Mouse (Mus musculus): Measurements from ENCODE around the gene Qrfp. TPM values are rescaled to one million over a fixed set of nuclear protein-coding genes. Genes with fewer than 3 reads are reported as not detected.

The Qrfp gene
- polyA plus RNA-seq, 1 experiment from 2014 or later = 0.22 TPM

GRCm38 (mm10) chr2:31763271-31763670 lies 47.1 kb downstream of the Qrfp start:
- Histone ChIP-seq H3K9ac (0 out of 2 replicates have a peak overlapping the region, but pooled peaks have one; percentile 49), H3K27me3 (no peaks in the 10 kb centered on the region), H3K27ac (no peak overlapping the region), H3K4me1 (peaks cover 56% of the 10 kb centered on the region), H3K4me3 (peak overlapping the region; percentile 3; the same call in 1 of the 2 replicates), H3K4me2 (peak overlapping the region; percentile 93), H3K36me3 (no peaks in the 10 kb centered on the region), H3K9me3 (no peaks in the 10 kb centered on the region)
- no peak for ATAC-seq (ENCODE audit: insufficient number of reproducible peaks, insufficient read depth, low FRiP score, low TSS enrichment, low read depth)
- WGBS = 31% methylated on average over 2 of the region's 2 CpGs

- no peaks in the 10 kb centered on the region for H3K9me3 ChIP-seq
- H3K9ac ChIP-seq = peak overlapping the region; percentile 49; the same call in 1 of the 2 replicates
- no peak overlapping the region for H3K27ac ChIP-seq
- peak overlapping the region; percentile 3 for H3K4me3 ChIP-seq
- H3K36me3 ChIP-seq = no peaks in the 10 kb centered on the region
- WGBS = 37% methylated on average over 2 of the region's 2 CpGs
- no peaks in the 10 kb centered on the region for H3K27me3 ChIP-seq
- peaks cover 52% of the 10 kb centered on the region for H3K4me1 ChIP-seq
- peak overlapping the region; percentile 93 for H3K4me2 ChIP-seq
- ATAC-seq (ENCODE audit: insufficient number of reproducible peaks, insufficient read depth, low FRiP score, low TSS enrichment, low read depth) = no peak
Observed at GRCm38 (mm10) chr2:31762853-31763252, 47.5 kb downstream of the Qrfp start.

- 28% methylated on average over 3 of the region's 3 CpGs for WGBS
- Histone ChIP-seq H3K4me1 (peaks cover 49% of the 10 kb centered on the region), H3K9ac (peak overlapping the region; percentile 100), H3K36me3 (no peaks in the 10 kb centered on the region), H3K4me3 (peak overlapping the region; percentile 87), H3K9me3 (no peaks in the 10 kb centered on the region), H3K27me3 (no peaks in the 10 kb centered on the region), H3K4me2 (peak overlapping the region; percentile 93), H3K27ac (peak overlapping the region; percentile 98)
- ATAC-seq (ENCODE audit: insufficient number of reproducible peaks, insufficient read depth, low FRiP score, low TSS enrichment, low read depth) = no peak
Observed at GRCm38 (mm10) chr2:31762155-31762554, 48.2 kb downstream of the Qrfp start.

GRCm38 (mm10) chr2:31761585-31761984 lies 48.8 kb downstream of the Qrfp start:
- H3K27me3 ChIP-seq = no peaks in the 10 kb centered on the region
- H3K4me2 ChIP-seq = peak overlapping the region; percentile 93
- peak overlapping the region; percentile 98 for H3K27ac ChIP-seq
- no peak for ATAC-seq (ENCODE audit: insufficient number of reproducible peaks, insufficient read depth, low FRiP score, low TSS enrichment, low read depth)
- peak overlapping the region; percentile 87 for H3K4me3 ChIP-seq
- no peaks in the 10 kb centered on the region for H3K36me3 ChIP-seq
- under 1% methylated on average over 4 of the region's 4 CpGs for WGBS
- peak overlapping the region; percentile 100 for H3K9ac ChIP-seq
- H3K4me1 ChIP-seq = peaks cover 50% of the 10 kb centered on the region
- no peaks in the 10 kb centered on the region for H3K9me3 ChIP-seq

GRCm38 (mm10) chr2:31761115-31761531 lies 49.3 kb downstream of the Qrfp start:
- ATAC-seq (ENCODE audit: insufficient number of reproducible peaks, insufficient read depth, low FRiP score, low TSS enrichment, low read depth) = no peak
- Histone ChIP-seq H3K4me3 (peak overlapping the region; percentile 87), H3K4me2 (peak overlapping the region; percentile 93), H3K4me1 (peaks cover 50% of the 10 kb centered on the region), H3K27ac (peak overlapping the region; percentile 98), H3K27me3 (no peaks in the 10 kb centered on the region), H3K9ac (peak overlapping the region; percentile 100), H3K36me3 (no peaks in the 10 kb centered on the region; the same call in 1 of the 2 replicates), H3K9me3 (no peaks in the 10 kb centered on the region)
- under 1% methylated on average over 7 of the region's 7 CpGs for WGBS

- no peaks in the 10 kb centered on the region for H3K27me3 ChIP-seq
- peak overlapping the region; percentile 98 for H3K27ac ChIP-seq
- H3K9ac ChIP-seq = peak overlapping the region; percentile 100
- no peaks in the 10 kb centered on the region; the same call in 1 of the 2 replicates for H3K36me3 ChIP-seq
- 0% methylated on average over 1 of the region's 1 CpGs for WGBS
- peak overlapping the region; percentile 87 for H3K4me3 ChIP-seq
- no peak for ATAC-seq (ENCODE audit: insufficient number of reproducible peaks, insufficient read depth, low FRiP score, low TSS enrichment, low read depth)
- no peaks in the 10 kb centered on the region for H3K9me3 ChIP-seq
- H3K4me1 ChIP-seq = peaks cover 50% of the 10 kb centered on the region
- peak overlapping the region; percentile 93 for H3K4me2 ChIP-seq
Observed at GRCm38 (mm10) chr2:31760486-31760885, 49.9 kb downstream of the Qrfp start.

- under 1% methylated on average over 41 of the region's 42 CpGs for WGBS
- H3K4me1 ChIP-seq = peaks cover 46% of the 10 kb centered on the region
Observed at GRCm38 (mm10) chr2:31759751-31760460, 50.5 kb downstream of the Qrfp start.

GRCm38 (mm10) chr2:31758966-31759365 lies 51.4 kb downstream of the Qrfp start:
- Histone ChIP-seq H3K27ac (peak overlapping the region; percentile 98), H3K9me3 (no peaks in the 10 kb centered on the region), H3K27me3 (no peaks in the 10 kb centered on the region), H3K4me2 (peak overlapping the region; percentile 93), H3K36me3 (no peaks in the 10 kb centered on the region; the same call in 1 of the 2 replicates), H3K4me3 (peak overlapping the region; percentile 87), H3K4me1 (peaks cover 38% of the 10 kb centered on the region), H3K9ac (peak overlapping the region; percentile 100; the same call in 1 of the 2 replicates)
- WGBS = 81% methylated on average over 5 of the region's 5 CpGs
- ATAC-seq (ENCODE audit: insufficient number of reproducible peaks, insufficient read depth, low FRiP score, low TSS enrichment, low read depth) = no peak

More at GRCm38 (mm10) chr2:31759751-31760460, 50.5 kb downstream of the Qrfp start:
- peak overlapping the region; percentile 93 for H3K4me2 ChIP-seq
- no peaks in the 10 kb centered on the region; the same call in 1 of the 2 replicates for H3K36me3 ChIP-seq
- peak overlapping the region; percentile 100 for H3K9ac ChIP-seq
- H3K4me3 ChIP-seq = peak overlapping the region; percentile 87
- H3K27me3 ChIP-seq = no peaks in the 10 kb centered on the region
- peak; percentile 93 for ATAC-seq (ENCODE audit: insufficient number of reproducible peaks, insufficient read depth, low FRiP score, low TSS enrichment, low read depth)
- no peaks in the 10 kb centered on the region for H3K9me3 ChIP-seq
- H3K27ac ChIP-seq = peak overlapping the region; percentile 98

GRCm38 (mm10) chr2:31757472-31757871 lies 52.9 kb downstream of the Qrfp start:
- Histone ChIP-seq H3K9ac (no peak overlapping the region), H3K27ac (peak overlapping the region; percentile 48; the same call in 1 of the 2 replicates), H3K9me3 (no peaks in the 10 kb centered on the region), H3K4me2 (no peak overlapping the region), H3K27me3 (no peaks in the 10 kb centered on the region), H3K4me3 (no peak overlapping the region), H3K4me1 (peaks cover 25% of the 10 kb centered on the region), H3K36me3 (no peaks in the 10 kb centered on the region; the same call in 1 of the 2 replicates)
- ATAC-seq (ENCODE audit: insufficient number of reproducible peaks, insufficient read depth, low FRiP score, low TSS enrichment, low read depth) = no peak

Other genes with a start within 250 kb of the Qrfp start
- 102 and 105 TPM in 2 replicates for gene Fubp3, start 237.9 kb downstream of the Qrfp start, polyA plus RNA-seq (2015; fragmentation: Nextera tagmentation; extraction: Ambion mirVana)
- gene Prdm12, start 170.5 kb downstream of the Qrfp start, polyA plus RNA-seq (2015; fragmentation: Nextera tagmentation; extraction: Ambion mirVana) = 0.08 and 0.21 TPM in 2 replicates
- 77.0 and 83.8 TPM in 2 replicates for gene Exosc2, start 139.9 kb downstream of the Qrfp start, polyA plus RNA-seq (2015; fragmentation: Nextera tagmentation; extraction: Ambion mirVana)
- 52.5 and 53.2 TPM in 2 replicates for gene Abl1, start 122.2 kb downstream of the Qrfp start, polyA plus RNA-seq (2015; fragmentation: Nextera tagmentation; extraction: Ambion mirVana)
- 0.55 and 0.83 TPM in 2 replicates for gene Fibcd1, start 35.4 kb upstream of the Qrfp start, polyA plus RNA-seq (2015; fragmentation: Nextera tagmentation; extraction: Ambion mirVana)
- 2.6 and 3.9 TPM in 2 replicates for gene Lamc3, start 76.7 kb upstream of the Qrfp start, polyA plus RNA-seq (2015; fragmentation: Nextera tagmentation; extraction: Ambion mirVana)
- gene Aif1l, start 139.6 kb upstream of the Qrfp start, polyA plus RNA-seq (2015; fragmentation: Nextera tagmentation; extraction: Ambion mirVana) = 45.9 and 46.4 TPM in 2 replicates
- gene Nup214, start 163.9 kb upstream of the Qrfp start, polyA plus RNA-seq (2015; fragmentation: Nextera tagmentation; extraction: Ambion mirVana) = 115 and 118 TPM in 2 replicates